Mouse (Mus musculus): ENCODE data around the gene Sphk1.

Sphk1 gene

GRCm38 (mm10) chr11:116538142-116538735, 7.5 kb downstream of the Sphk1 start:
- no peak for DNase-seq

GRCm38 (mm10) chr11:116541183-116541582, 10.5 kb downstream of the Sphk1 start:
- DNase-seq = no peak

GRCm38 (mm10) chr11:116543110-116543509, 12.4 kb downstream of the Sphk1 start:
- peak in 1 of 2 experiments; percentile 68 for DNase-seq

- DNase-seq = no peak
Observed at GRCm38 (mm10) chr11:116547296-116548060, 16.8 kb downstream of the Sphk1 start.

GRCm38 (mm10) chr11:116548780-116549179, 18.1 kb downstream of the Sphk1 start:
- no peak for DNase-seq

GRCm38 (mm10) chr11:116549273-116550038, 18.7 kb downstream of the Sphk1 start:
- DNase-seq = no peak

- DNase-seq = peak in 1 of 2 experiments; percentile 56
Observed at GRCm38 (mm10) chr11:116550748-116551147, 20.0 kb downstream of the Sphk1 start.

- no peak for DNase-seq
Observed at GRCm38 (mm10) chr11:116552194-116552593, 21.5 kb downstream of the Sphk1 start.

- peak in 1 of 2 experiments; percentile 54 for DNase-seq
Observed at GRCm38 (mm10) chr11:116554171-116554878, 23.6 kb downstream of the Sphk1 start.

GRCm38 (mm10) chr11:116555572-116555971, 24.8 kb downstream of the Sphk1 start:
- DNase-seq = no peak

GRCm38 (mm10) chr11:116556308-116556707, 25.6 kb downstream of the Sphk1 start:
- DNase-seq = no peak

GRCm38 (mm10) chr11:116565283-116566041, 34.7 kb downstream of the Sphk1 start:
- DNase-seq = no peak

GRCm38 (mm10) chr11:116567531-116567930, 36.8 kb downstream of the Sphk1 start:
- DNase-seq = no peak

- no peak for DNase-seq
Observed at GRCm38 (mm10) chr11:116570821-116571220, 40.1 kb downstream of the Sphk1 start.

GRCm38 (mm10) chr11:116571767-116572679, 41.3 kb downstream of the Sphk1 start:
- DNase-seq = no peak

- no peak for DNase-seq
Observed at GRCm38 (mm10) chr11:116572756-116573543, 42.2 kb downstream of the Sphk1 start.

GRCm38 (mm10) chr11:116574486-116574885, 43.8 kb downstream of the Sphk1 start:
- DNase-seq = no peak

GRCm38 (mm10) chr11:116574982-116575381, 44.3 kb downstream of the Sphk1 start:
- no peak for DNase-seq

GRCm38 (mm10) chr11:116575396-116575795, 44.7 kb downstream of the Sphk1 start:
- DNase-seq = no peak

GRCm38 (mm10) chr11:116579280-116579679, 48.6 kb downstream of the Sphk1 start:
- no peak for DNase-seq
